Mouse (Mus musculus) spleen, adult 12 weeks (tissue): ENCODE results near the gene Lpin2.

ENCODE experiments used
- DNase-seq: peaks from one replicate; pipeline ENCODE4 v3.0.0; 2022; ENCODE audit warnings: low spot score

The Lpin2 gene

DNA sequence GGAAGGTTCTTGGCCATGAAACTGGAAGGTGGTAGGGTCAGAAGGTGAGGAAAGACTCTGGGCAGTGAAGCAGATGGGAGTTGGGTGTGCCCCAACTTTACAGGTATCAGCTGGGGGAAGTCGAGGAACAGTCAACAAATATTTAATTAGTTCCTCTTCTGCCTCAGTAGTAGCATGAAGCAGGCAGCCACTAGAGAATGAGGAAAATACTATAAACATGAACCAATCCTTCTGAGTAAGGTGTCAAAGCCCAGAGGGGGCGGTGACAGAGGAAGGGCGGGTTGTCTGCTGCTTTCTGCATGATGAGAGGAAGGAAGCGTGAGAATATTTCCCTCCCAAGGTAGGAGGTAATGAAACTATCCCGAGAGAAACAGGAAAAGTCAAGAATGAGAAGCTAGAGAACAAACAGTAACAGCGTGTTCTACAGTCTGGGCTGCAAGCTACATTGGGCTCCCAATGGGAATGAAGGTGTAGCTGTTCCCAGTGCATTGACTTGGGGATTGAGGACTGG lies at the start of gene Lpin2:
Lpin2 (plus strand) TSS at position 350 of the 511 bp plus-strand sequence.
- no peak for DNase-seq

DNA sequence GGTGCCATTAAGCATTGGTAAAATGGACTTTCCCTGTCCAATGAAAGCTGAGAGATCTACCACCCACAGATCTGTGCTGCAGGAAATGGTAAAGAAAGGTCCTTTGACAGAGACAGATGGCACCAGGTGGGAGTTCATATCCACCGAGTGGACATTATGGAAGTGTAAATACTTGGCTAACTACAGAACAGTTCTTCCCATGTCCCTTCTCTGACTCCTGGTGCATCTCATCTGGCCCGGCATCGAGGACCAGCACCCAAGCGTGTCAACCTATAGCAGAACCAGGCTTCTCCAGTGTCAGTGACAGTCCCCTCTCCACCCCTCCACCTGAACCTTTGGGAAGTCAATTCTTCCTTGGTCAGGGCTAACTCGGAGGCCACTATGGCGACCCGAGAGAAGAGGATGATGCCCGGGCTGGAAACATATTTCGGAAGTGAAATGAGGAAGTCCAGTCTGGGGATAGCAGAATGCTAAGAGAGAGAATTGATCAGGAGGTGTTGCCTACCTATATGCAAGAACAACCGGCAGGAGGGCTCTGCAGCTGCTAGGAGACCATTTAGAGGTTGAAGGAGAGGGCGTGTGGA lies 49.4 kb upstream of the Lpin2 start:
- no peak for DNase-seq

DNA sequence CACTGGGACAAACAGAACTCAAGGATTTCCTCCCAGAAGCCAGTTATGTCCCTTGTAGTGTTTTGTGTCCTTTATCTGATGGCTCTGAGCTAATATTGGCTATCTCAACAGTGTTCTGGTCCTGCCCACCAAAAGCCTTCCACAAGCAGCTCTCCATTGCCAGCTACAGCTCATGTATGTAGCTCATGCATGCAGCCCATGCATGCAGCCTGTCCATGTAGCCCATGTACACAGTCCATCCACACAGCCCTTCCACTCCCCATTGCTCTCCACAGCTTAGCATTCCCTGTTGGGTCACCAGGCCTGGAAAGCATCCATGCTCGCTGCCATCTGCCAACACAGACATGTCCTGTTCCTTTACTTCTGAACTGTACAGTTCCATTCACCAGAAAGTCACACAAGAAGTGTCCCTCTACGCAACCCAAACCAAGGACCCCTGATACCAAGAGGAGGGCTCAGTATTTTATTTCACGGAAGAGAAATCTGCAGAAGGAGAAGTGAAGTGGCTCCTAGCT lies 47.9 kb upstream of the Lpin2 start:
- DNase-seq, result no peak

DNA sequence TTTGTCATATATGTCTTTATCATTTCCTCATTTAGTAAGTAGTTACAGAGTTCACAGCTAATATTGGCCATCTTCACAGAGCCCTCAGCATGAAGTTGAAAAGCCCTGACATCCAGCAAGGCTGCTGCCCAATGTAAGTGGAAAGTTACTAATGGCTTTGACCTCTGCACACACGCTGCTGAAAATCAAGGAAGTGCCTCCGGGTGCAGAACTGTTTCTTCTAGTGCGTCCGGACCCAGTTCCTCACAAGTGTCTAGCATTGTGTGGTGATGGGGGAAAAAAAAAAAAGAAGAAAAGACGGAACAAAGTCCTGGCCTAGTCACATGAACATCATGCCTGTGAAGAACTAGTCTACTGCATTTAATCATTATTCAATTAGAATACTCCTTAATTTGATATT lies 47.3 kb upstream of the Lpin2 start:
- no peak for DNase-seq

DNA sequence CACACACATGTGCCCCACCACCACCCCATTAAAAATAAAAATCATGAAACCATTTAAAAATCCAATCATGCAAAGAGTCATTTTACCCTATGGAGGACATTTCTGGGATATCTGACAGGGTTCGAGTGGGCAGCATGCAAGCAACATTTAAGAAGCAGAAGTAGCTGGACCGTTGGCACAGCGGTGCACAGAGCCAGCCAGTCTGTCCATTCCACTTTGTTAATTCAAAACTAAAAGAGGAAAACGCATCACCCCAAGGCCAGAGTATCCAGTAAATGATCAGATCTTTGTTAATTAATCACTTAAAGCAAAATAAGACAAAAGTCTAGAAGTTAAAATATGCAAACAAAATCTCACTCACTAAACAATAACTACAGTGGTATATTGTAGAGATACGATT lies 46.5 kb upstream of the Lpin2 start:
- no peak for DNase-seq

DNA sequence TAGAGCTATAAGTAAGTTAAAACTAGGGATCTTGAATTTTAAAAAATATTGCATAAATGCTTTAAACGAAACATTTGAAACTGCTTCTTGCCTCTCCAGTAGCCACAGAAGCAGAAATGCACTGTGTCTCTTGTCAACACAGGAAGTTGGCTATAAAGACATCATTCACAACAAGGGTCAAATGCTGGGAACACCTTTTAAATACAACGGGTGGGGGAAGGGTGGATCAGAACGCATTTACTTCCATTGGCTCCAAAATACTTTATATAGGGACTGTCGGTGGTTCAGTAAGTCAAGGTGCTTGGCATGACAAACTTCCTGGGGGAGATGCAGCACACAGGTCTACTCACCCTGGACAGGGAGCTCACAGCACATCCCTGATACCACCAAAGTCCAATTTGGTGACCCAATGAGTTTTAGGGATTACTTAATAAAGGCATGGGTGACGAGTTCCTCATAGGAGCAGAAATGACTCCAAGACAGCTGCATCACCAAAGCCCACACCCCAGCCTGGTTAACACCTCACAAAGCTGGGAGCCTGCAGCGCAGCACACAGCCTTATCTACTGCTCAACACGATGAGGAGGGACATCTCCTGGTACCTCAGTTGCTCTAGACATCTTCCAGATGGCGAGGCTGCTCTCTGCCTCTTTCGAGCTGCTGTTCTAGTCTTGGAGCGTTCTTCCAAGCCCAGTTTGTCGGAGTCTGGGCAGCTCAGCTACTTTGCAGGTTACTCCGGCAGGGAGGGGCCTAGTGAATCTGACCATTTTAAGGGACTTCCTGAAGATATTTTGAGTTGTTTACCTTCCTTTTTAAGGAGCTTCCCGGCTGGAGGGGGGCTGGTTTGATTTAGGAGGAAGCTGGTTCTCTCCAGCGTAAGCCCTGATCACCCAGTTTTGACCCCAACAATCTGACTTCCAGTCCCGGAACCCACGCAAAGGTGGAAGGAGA lies 45.7 kb upstream of the Lpin2 start:
- no peak for DNase-seq

DNA sequence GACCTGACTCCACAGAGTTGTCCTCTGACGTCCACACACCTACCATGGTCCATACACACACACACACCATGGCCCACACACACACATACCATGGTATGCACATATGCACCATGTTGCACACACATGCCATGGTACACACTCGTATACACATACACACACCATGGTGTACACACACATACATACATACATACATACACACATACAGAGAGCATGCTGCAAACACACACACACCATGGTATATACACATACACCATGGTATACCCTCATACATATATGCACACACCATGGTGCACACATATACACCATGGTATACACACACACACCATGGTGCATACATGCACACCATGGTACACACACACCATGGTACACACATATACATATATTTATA lies 45.0 kb upstream of the Lpin2 start:
- DNase-seq, result no peak

DNA sequence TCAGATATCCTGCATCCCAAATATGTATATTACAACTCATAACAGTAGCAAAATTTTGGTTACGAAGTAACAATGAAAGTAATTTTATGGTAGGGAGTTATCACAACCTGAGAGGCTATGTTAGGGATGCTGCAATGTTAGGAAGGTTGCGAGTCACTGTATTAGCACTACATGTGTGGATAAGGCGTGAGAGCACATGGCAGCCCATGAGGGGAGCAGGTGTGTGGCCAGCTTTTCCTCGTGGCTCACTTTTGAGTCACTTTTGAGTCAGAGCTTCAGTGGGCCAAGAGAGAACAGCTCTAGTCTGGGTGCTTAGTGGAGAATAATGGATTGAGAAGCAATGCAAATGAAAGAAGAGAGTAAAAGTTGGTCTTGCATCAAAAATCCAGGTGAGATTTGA lies 40.3 kb upstream of the Lpin2 start:
- no peak for DNase-seq

DNA sequence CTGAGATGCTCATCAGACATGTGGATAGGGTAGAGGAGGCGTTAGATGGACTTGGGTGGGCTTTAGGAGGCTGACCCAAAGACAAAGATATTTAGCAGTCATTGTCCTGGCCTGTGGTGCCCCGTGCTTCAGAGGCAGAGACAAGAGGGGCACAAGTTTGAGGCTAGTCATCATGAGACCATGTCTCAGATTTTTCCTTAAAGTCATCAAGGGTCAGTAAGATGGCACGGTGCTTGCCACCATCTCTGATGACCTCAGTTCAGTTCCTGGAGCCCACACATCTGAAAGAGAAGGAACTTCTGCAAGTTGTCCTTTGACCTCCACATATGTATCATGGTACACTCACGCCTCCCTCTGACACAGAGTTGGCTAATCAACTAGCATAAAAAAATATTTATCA lies 39.2 kb upstream of the Lpin2 start:
- no peak for DNase-seq

DNA sequence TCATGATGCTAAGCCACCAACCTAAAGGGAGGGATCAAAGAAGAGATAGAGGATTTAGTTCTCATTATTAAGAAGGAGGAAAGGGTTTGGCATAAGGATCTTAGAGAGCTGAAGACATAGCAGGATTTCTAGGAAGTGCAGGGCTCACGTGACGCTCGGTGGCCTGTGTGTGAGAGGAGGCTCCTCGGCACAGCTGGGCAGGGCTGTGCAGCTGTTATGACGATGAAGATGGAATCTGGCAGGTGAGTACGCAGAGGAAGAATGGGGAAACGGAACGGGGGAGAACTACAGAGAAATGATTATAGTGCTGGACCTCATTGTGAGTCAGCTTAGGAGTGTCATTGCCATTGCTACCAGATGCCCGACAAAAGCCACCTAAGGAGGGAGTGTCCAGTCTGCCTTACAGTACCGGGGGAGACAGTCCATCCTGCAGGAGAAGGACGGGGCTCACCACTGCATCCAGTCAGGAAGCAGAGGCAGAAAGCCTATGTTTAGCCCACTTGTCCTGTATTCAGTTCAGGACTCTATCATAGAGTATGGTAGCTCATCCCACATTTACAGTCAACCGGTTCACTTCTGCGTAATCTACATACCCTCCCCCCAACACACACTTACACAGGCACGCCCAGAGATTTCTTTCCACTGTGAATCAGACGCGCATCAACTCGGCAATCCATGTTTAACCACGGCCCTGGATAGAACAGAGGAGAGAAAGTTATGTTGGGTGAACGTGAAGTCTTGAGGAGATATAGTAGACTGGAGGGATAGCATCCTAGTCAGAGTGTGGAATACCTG lies 37.8 kb upstream of the Lpin2 start:
- no peak for DNase-seq

DNA sequence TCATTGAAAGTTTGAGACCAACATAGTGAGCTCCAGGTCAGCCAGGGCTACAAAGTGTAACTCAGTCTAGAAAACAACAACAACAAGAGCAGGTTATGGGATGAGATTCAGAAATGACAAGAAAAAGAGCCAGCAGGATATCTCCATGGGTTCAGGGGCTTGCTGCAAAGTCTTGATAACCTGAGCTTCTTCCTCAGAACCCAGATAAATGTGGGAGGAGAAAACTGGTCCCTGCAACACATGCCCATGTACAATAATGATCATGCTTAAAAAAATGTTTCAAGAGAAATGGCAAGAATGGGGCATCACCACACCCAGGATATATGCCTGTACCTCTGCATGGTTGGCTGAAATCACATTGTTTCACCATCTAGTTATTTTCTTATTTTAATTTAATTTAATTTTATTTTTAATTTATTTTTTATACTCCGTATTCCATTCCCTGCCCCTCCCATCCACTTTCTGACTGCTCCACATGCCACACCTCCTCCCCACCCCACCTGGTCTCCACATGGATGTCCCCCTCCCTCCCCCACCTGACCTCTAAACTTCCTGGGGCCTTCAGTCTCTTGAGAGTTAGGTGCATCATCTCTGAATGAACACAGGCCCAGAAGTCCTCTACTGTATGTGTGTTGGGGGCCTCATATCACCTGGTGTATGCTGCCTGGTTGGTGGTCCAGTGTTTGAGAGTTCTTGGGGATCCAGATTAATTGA lies 37.0 kb upstream of the Lpin2 start:
- DNase-seq, result no peak

DNA sequence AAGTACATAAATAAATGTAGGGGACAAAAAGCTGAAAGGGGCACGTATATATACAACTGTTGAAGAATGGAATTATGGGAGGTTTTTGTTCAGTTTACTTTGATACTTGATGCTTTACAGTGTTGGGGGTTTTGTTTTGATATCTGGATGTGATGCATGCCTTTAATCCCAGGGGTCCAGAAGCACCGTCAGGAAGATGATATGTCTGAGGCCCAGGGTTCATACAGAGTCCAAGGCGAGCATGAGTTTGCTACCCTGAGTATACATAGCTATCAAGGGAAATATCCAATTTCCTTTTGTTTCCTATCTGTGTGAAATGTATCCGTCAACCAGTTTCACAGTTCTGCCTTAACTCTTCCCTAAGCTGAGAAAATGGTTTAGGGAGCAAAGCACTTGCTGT lies 29.0 kb upstream of the Lpin2 start:
- DNase-seq, result no peak

DNA sequence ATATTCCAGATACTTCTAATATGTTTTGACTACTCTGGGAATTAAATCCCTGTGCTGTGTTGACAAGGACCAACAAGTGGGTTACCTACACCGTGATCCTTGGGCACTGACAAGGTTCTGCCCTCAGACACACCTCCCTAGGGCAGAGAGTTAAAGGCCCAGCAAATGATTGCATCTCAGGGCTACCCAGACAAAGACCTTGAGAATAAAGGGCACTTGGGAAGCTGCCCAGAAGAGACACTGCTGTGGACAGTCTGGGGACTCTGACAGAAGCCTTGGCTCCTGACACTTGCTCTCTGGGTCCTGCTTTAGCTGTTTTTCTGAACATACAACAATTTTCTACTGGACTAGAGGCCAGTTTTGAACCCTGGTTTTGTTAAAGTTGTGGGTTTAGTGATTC lies 27.1 kb upstream of the Lpin2 start:
- no peak for DNase-seq

DNA sequence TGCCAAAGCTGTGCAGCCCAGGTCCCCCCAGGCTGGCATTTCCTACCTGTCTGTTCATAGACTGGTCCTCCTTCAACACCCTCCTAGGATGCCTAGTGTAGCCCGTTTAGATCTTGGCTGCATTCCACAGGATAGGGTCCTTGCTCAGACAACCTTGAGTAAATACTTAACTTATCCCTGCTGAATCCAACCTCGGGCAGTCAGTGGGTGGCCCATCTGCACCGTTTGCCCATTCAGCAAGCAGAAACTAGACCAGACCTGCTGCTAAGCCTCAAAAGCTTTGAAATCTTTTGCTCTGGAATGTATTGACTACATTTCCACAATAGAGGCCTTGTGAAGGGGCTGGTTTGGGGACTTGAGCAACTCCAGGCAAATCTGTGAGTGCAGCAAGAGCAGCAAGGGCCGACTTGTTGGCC lies 23.2 kb upstream of the Lpin2 start:
- no peak for DNase-seq

DNA sequence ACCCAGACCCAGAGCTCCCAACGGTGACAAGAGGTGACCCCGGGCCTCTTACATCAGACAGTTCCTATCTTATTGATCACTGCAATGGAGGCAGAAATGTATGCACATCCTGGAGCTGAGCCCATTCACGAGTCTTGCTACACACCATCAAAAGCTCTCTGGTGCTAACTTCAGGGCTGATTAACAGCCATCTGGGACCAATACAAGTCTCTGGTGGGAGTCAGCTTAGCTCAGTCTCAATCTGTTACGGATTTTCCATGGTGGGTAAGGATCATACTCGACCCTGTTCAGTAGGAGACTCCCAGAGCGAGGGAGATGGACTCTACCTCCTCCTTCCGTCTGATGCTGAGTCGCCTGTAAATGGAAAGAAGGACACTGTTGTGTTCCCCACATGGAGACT lies 22.6 kb upstream of the Lpin2 start:
- no peak for DNase-seq

DNA sequence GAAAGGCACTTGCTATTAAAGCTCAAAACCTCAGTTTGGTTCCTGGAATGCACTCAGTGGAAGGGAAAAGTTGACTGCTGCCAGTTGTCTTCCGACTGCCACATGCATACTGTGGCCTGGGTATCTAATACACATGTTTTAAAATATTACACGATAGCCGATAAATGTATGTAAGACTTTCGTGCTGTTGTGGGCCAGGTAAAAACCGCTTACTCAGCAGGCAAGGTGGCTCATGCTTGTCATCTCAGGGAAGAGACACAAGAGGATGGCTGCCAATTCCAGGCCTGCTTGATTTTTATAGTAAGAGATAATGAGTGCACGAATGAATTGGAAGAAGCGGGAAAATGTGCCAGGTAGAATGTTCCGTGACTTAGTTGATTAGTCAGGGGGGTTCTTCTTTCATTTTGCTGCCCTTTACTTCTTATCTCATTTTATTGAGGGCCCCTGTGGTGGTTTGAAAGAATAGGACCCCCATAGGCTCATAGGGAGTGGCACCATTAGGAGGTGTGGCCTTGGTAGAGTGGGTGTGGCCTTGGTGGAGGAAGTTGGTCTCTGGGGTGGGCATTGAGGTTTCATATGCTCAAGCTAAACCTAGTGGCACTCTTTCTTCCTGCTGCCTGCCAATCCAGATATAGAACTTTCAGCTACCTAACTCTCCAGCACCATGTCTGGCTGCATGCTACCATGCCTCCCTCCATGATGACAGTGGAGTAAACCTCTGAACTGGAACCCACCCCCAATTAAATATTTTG lies 21.9 kb upstream of the Lpin2 start:
- DNase-seq, result no peak

DNA sequence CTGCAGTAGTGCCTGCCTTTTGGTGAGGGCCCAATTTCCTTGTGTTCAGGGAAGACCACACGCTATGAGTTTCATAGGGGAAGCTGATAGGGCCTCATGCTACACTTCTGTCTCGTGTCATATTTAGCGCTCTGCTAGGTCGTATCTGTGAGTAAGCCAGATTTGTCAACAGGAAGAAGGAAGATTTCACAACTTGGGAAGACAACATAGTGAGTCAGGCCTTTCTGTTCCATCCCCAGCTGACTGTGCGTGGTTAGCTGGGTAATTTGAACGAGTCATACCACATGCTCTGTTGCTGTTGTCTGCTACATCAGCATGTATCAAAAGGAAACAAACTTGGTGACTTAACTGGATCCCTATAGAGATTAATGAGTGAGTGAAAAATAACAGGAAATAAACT lies 17.4 kb upstream of the Lpin2 start:
- DNase-seq, result no peak

DNA sequence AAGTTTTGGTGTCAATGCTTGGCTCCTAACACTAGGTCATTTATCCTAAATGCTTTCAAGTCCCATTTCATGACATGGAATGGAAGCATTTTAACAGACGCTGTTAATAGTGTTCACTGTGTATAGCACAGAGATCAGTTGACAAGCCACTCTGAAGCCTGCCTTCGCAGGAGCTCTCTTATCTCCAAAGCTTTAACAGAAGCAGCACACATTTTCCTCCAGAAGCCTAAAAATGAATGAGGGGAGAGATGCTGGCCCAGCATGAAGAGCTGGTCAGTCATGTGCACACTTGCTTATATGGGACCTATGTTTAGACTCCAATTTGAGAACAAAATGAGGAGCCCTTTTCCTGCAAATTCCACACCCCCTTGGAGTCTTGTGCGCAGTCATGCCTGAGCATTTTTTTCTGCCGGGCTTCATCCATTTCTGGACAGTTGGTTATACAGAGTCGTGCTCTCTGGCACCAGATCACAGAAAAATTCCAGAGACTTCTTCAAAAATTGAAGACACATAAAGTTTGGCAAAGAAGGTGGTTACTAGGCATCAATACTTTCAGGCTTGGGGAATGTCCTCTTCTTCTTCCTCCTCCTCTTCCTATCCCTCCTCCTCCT lies 14.1 kb upstream of the Lpin2 start:
- DNase-seq, result no peak

DNA sequence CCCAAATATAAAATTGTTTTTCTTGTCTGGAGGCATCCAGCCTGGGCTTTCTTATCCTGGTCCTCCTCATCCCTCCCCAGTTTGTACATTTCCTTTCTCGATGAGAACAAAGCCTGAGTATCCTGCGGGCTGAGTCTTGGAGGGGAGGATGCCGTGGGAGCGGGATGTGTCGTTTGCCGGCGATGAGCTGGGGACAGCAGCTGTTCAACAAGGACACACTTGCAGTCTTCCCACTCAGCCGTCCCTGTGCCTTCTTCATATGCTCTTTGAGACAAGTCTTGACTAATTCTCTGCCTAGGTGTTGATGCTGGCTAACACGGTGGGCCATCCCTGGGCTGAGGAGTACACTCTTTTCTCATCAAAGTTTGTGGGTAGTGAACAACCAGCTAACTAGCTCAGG lies 13.5 kb upstream of the Lpin2 start:
- DNase-seq, result no peak

DNA sequence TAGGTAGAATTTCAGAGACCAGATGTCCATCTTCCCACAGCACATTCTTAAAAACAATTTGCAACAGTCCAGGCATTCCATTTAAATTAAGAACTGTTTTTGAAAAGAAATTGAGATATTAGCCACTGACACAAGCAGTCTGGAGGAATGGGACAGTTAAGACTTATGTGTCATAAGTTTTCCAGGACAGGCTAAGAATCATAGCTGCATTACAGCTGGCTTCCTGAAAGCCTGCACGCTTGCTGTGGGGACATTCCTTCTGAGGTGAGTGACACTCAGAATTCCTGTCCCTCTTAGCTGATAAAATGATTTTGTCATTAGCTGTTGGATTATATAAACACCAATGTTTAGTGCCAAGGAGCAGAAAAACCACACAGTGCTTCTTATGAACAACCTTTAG lies 12.7 kb upstream of the Lpin2 start:
- DNase-seq, result no peak

DNA sequence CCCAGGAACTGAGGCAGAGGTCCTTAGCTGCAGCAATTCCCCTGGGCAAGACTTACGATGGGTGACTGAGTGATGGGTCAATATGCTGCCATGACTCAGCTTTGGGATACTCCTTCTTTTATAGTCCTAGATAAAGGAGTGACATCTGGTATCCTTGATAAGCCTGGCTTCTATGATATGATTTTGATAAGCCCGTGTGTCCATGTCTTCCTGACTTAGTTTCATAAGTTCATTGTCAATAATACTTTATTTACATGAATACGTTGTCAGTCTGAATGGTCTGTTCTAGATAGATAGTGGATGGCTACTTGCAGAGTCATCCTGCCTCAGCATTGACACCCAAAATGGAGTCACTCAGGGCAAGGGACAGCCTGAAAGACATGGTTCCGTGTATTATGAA lies 11.2 kb upstream of the Lpin2 start:
- peak; percentile 15 for DNase-seq
